Mouse (Mus musculus): Measurements from ENCODE around the gene Extl1.

DNA sequence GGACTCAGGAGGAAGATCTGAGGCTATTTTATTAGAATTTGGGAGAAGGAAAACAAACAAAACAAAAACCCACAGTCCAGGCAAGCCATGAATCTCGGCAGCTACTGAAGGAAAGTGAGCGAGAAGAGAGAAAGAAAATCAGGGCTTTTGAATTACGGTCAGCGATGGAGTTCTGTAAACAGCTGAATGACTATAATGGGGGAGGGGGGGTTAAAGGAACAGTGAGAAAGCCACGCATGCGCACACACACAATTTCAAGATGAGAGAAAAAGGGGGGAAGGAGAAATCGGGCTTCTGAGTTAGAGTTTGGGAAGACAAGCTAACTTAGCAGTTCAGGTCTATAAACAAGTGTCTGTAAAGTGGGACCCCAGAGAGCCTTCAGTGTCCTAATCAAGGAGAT, 30.7 kb downstream of the Extl1 start:
- TF ChIP-seq POLR2A (IDR thresholded peaks at IDR 0.05; ENCODE audit: extremely low read depth, insufficient read depth, low read length) (no peak), CTCF (IDR thresholded peaks at IDR 0.05; ENCODE audit: extremely low read depth, insufficient read depth, low read length) (no peak)
